Mouse (Mus musculus) cerebellum, adult 2 months (tissue): ENCODE measurements around the gene Panx3. TPM values are rescaled to one million over a fixed set of nuclear protein-coding genes. Genes with fewer than 3 reads are reported as not detected.

Source experiments
- DNase-seq, 2 experiments: peaks; one replicate each; pipeline ENCODE4 v3.0.0; 2021
- H3K27ac ChIP-seq: fragments of 200-500 bp; 2 replicates; pipeline ENCODE4 v1.5.1; 2012; ENCODE audit warnings: low read length, control low read depth, inconsistent platforms; ENCODE audit not compliant: insufficient read depth
- H3K27me3 ChIP-seq: fragments of 200-500 bp; 2 replicates; pipeline ENCODE4 v1.6.1; 2012; ENCODE audit warnings: inconsistent platforms, mild to moderate bottlenecking, low read length, moderate library complexity; ENCODE audit not compliant: control insufficient read depth, insufficient read depth
- H3K4me1 ChIP-seq: fragments of 200-500 bp; 2 replicates; pipeline ENCODE4 v1.6.1; 2011; ENCODE audit warnings: low read length; ENCODE audit not compliant: control insufficient read depth, insufficient read depth
- H3K4me3 ChIP-seq: fragments of 200-500 bp; replicated peaks from 2 replicates; pipeline ENCODE3; 2011; ENCODE audit warnings: mild to moderate bottlenecking, low read depth, low read length, control low read depth; ENCODE audit not compliant: insufficient read depth
- CTCF ChIP-seq: fragments of 200-500 bp; IDR thresholded peaks from 2 replicates; pipeline ENCODE4 v1.5.1; 2011; ENCODE audit warnings: low read depth, mild to moderate bottlenecking, control low read depth, low read length, moderate library complexity, borderline replicate concordance; ENCODE audit not compliant: insufficient read depth
- POLR2A ChIP-seq: fragments of 200-500 bp; IDR thresholded peaks from 2 replicates; pipeline ENCODE4 v1.6.1; 2011; ENCODE audit warnings: low read length, control low read depth, borderline replicate concordance; ENCODE audit not compliant: insufficient read depth
- WGBS: fragments of 180-500 bp; shearing (Covaris S2); methylation state at CpG from one replicate; pipeline ENCODE4 v1.1.7; 2018; 5-methylcytosine and 5-hydroxymethylcytosine counted together
- polyA plus RNA-seq: library from polyadenylated mRNA; depleted of rRNA; stranded (reverse); fragments of >200 nt; gene quantifications from 2 replicates; pipeline ENCODE4 v1.2.3, GENCODE M21; 2012; rRNA removed

Panx3 gene
- polyA plus RNA-seq: not detected in 2 replicates

DNA sequence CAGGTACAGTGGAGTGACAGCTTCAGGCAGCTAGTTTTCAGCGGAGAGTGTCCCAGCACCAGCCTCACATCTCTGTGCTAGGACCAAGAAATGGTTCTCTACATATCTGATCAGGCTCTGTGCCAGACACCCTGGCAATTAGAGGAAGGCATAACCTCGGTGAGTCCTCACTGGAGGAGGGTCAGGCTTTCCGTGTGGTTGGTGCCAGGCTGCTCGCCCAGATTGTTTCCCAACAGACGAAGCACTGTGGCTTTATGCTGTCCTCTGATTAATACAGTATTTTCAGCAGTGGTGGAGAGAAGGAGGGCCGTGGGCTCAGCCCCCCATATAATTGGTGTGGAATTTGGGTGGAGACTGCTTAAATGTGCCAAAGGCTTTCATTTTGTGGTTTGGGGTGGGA is at the start of gene Panx3:
TSS of gene Panx3 (minus strand) at position 121 of the 400 bp plus-strand sequence.
- TF ChIP-seq CTCF (no peak), POLR2A (no peak)
- Histone ChIP-seq H3K27me3 (no peaks in the 10 kb centered on the region), H3K4me1 (no peaks in the 10 kb centered on the region), H3K27ac (no peak within 1 kb of the TSS), H3K4me3 (no peak within 1 kb of the TSS)
- no peak for DNase-seq
- 26% methylated on average over 6 of the region's 6 CpGs for WGBS

DNA sequence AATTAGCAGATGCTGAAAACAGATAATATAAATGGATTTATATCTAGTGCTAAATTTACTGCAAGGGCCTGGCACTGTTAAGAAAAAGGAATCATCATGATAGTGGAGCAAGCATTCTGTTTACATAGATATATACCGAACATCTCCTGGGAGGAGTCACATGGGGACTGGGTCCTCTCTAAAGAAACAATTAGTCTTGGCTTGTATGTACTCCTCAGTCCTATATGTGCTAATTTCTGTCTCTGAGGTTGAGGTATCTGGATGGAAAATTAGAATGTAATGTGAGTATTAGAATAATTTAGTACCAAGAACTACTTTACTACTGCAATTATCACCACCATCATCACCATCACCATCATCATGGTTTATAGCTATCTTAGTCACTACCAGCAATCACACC is 47.1 kb upstream of the Panx3 start, which contains the start of gene Olfr160:
TSS of gene Olfr160 (minus strand) at position 101 of the 400 bp plus-strand sequence.
- TF ChIP-seq CTCF (no peak), POLR2A (no peak)
- no peak within 1 kb of the TSS for H3K27ac ChIP-seq
- H3K27me3 ChIP-seq: no peaks in the 10 kb centered on the region; the same call in 1 of the 2 replicates
- no peaks in the 10 kb centered on the region for H3K4me1 ChIP-seq
- H3K4me3 ChIP-seq: no peak within 1 kb of the TSS
- WGBS: 89% methylated on average over 1 of the region's 1 CpGs
- DNase-seq: no peak

DNA sequence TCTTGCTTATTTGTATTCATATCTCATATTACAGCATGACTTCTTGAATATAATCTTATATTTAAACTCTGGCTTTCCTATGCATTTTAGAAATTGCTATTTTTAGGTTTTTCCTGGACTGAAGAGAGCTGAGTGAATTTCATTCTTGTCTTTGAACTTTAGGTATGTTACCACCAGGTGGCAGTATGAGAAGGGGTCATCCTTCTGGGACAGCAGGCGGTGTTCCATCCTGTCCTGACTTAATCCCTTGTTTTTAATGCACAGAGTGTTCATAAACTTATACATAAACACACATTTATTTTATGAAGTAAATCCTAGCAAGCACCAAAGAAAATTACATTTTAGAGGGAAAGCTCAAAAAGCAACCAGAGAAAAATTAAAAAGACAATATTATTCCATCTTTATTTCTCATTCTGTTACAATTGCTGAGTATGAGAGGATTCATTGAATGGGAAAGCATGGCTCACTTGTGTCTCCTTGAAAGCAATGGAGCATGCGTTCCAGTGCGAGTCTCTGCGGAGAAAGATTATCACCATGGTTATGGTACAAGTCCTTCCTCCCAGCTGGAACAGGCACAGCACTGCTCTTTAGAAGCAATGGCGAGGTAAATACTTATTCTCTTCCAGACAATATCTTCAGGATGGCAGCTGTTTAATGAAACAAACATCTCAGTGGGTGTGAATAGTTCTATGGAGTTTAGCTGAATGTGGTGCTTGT is 21.1 kb upstream of the Panx3 start:
- no peak overlapping the region for H3K4me3 ChIP-seq
- H3K27me3 ChIP-seq: no peaks in the 10 kb centered on the region
- TF ChIP-seq POLR2A (no peak), CTCF (peak; percentile 48; the same call in 1 of the 2 replicates)
- H3K27ac ChIP-seq: no peak overlapping the region
- H3K4me1 ChIP-seq: no peaks in the 10 kb centered on the region
- WGBS: 15% methylated on average over 5 of the region's 5 CpGs
- DNase-seq: no peak

DNA sequence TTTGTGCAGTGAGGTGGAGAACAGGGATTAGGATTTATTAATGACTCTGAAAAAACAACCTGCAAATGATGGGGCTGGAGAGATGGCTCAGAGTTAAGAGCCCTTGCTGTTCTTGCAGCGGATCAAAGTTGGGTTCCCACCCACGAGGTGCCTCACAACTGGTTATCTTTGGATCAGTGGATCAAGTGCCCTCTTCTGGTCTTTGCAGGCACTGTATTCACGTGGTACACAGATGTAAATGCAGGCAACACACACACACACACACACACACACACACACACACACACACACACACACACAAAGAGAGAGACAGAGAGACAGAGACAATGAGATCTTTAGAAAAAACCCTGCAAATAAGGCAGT is 18.9 kb upstream of the Panx3 start:
- H3K4me1 ChIP-seq: no peaks in the 10 kb centered on the region
- no peak for DNase-seq
- no peak overlapping the region for H3K4me3 ChIP-seq
- H3K27me3 ChIP-seq: no peaks in the 10 kb centered on the region
- WGBS: 36% methylated on average over 3 of the region's 3 CpGs
- TF ChIP-seq POLR2A: no peak
- H3K27ac ChIP-seq: no peak overlapping the region

DNA sequence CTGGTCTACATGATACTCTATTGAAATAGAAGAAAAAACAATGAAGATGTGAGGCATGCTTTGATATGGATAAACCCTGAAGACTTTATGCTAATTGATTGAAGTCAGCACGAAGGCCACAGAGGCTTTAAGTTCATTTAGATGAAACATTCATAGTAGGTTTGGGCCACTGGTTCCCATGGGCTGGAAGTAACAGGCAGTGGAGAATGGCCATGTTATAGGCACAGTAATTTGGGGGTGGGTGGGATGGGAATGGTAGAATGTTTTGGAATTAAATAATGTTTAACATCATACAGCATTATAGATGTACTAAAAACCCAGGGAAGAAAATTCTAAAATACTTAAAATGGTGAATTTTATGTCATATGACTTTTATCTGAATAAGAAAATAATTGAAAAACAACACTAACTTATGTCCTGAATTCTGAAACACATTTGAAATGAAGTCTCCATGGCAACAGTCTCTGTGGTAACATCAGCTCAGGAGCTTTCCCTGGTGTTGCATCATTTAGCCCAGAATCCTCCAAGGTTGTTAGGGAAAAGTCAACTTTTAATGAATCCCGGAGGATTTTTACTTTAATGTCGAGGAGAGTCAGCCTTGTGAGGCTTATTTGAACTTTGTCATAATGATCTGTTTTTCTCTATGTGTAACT is 18.4 kb upstream of the Panx3 start:
- TF ChIP-seq POLR2A: no peak
- no peak for TF ChIP-seq CTCF
- DNase-seq: no peak
- Histone ChIP-seq H3K27ac (no peak overlapping the region), H3K4me1 (no peaks in the 10 kb centered on the region), H3K4me3 (no peak overlapping the region), H3K27me3 (no peaks in the 10 kb centered on the region)
- WGBS: 53% methylated on average over 3 of the region's 3 CpGs

DNA sequence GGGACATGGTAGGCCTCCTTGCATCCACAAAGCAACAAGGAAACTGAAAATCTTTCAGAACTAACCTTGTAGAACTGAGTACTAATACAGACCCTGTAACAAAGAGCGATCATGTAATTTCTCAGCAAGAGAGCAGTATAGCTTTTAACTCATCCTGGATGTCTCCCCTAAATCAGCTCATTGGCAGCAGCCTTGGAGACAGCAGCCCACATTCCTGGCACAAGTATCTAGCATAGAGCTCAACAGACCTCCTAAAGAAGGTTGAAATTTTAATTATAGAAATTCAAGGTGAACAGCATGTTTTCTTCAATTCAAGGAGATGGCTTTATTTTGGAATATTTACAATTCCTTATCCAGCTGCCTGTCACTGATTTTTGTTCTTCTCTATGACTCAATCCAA is 12.1 kb upstream of the Panx3 start:
- no peak for DNase-seq
- Histone ChIP-seq H3K27ac (no peak overlapping the region), H3K27me3 (no peaks in the 10 kb centered on the region), H3K4me1 (no peaks in the 10 kb centered on the region), H3K4me3 (no peak overlapping the region)
- WGBS: 92% methylated on average over 1 of the region's 1 CpGs
- TF ChIP-seq CTCF: no peak
- TF ChIP-seq POLR2A: no peak

DNA sequence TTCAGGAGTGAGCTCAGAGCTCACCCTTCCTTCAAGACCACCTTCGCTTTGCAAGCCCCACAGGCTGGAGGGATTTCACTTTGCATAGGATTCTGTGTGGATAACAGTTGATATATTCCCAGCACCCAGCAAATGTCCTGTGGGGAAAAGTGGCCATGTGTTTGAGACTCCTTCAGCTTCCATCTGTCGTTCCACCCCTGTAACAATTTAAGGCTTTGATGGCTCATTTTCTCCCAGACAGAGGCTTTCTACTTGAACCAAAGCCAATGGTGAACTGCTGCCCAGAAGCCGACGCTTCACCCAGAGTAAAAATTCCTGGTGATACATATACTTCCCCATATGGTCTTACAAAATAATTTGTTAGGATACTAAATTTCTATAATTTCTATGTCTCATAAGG is 6.3 kb upstream of the Panx3 start:
- Histone ChIP-seq H3K4me1 (no peaks in the 10 kb centered on the region), H3K27ac (no peak overlapping the region), H3K27me3 (no peaks in the 10 kb centered on the region), H3K4me3 (no peak overlapping the region)
- no peak for TF ChIP-seq CTCF
- WGBS: 14% methylated on average over 4 of the region's 4 CpGs
- no peak for DNase-seq

DNA sequence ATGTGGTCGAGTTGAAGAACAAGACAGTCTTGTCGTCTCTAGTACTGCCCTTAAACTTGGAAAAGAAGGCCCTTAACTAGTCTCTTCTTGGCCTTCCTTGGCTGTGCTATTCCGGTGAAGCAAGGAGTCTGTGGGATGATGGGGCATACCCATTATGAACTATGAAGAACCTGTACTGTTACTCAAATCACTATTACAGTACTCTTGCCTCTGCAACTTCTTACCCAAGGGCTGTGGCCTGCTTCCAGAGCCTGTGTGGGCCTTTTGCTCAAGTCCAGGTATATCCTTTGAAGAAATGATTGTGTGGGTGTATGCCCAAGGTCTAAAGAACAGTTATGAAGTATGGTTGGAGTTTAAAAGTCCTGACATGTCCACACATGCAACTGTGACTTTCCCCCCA is 1.2 kb upstream of the Panx3 start:
- WGBS: 94% methylated on average over 3 of the region's 3 CpGs
- H3K4me1 ChIP-seq: no peaks in the 10 kb centered on the region
- DNase-seq: no peak
- TF ChIP-seq POLR2A (no peak), CTCF (no peak)
- H3K4me3 ChIP-seq: no peak overlapping the region
- no peak overlapping the region for H3K27ac ChIP-seq
- H3K27me3 ChIP-seq: no peaks in the 10 kb centered on the region
